Mouse (Mus musculus): ENCODE data around the gene Olfr691.
"Not testable (repeated sequence)": the region's sequence is repeated elsewhere in the genome, so short reads cannot be mapped to it uniquely, and the experiment has no call there.

Gene Olfr691

GRCm38 (mm10) chr7:105342170-105342569 is at the start of gene Olfr691:
Gene Olfr691, minus strand, starts transcription at chr7:105342270.
- DNase-seq, result no peak

GRCm38 (mm10) chr7:105390236-105390635 is 48.2 kb upstream of the Olfr691 start:
- DNase-seq, result no peak

GRCm38 (mm10) chr7:105387696-105388095 is 45.6 kb upstream of the Olfr691 start:
- no peak for DNase-seq

- no peak for DNase-seq
Measured at GRCm38 (mm10) chr7:105380329-105380728, 38.3 kb upstream of the Olfr691 start.

GRCm38 (mm10) chr7:105374866-105375265 is 32.8 kb upstream of the Olfr691 start, which contains the start of gene Gm5901:
Gene Gm5901, plus strand, starts transcription at chr7:105375038.
- DNase-seq, result no peak

GRCm38 (mm10) chr7:105373976-105374375 is 31.9 kb upstream of the Olfr691 start:
- DNase-seq, result no peak

GRCm38 (mm10) chr7:105373509-105373908 is 31.4 kb upstream of the Olfr691 start:
- DNase-seq, result no peak

- DNase-seq, result no peak
Measured at GRCm38 (mm10) chr7:105372912-105373311, 30.8 kb upstream of the Olfr691 start.

GRCm38 (mm10) chr7:105368521-105368920 is 26.5 kb upstream of the Olfr691 start:
- DNase-seq, result no peak

- no peak for DNase-seq
Measured at GRCm38 (mm10) chr7:105367930-105368329, 25.9 kb upstream of the Olfr691 start, which contains the start of gene Olfr692. Gene Olfr692, plus strand, starts transcription at chr7:105368230.

- DNase-seq, result no peak
Measured at GRCm38 (mm10) chr7:105367268-105367667, 25.2 kb upstream of the Olfr691 start.

- DNase-seq, result no peak
Measured at GRCm38 (mm10) chr7:105361713-105362112, 19.6 kb upstream of the Olfr691 start.

- DNase-seq, result not testable (repeated sequence)
Measured at GRCm38 (mm10) chr7:105356487-105356886, 14.4 kb upstream of the Olfr691 start.

GRCm38 (mm10) chr7:105356064-105356463 is 14.0 kb upstream of the Olfr691 start:
- not testable (repeated sequence) for DNase-seq

GRCm38 (mm10) chr7:105342752-105343151 is 682 bp upstream of the Olfr691 start:
- DNase-seq, result no peak

- DNase-seq, result no peak
Measured at GRCm38 (mm10) chr7:105334004-105334403, 8.1 kb downstream of the Olfr691 start, which contains the start of gene Olfr690. Gene Olfr690, minus strand, starts transcription at chr7:105334104.

- no peak for DNase-seq
Measured at GRCm38 (mm10) chr7:105325302-105325701, 16.8 kb downstream of the Olfr691 start.

- no peak for DNase-seq
Measured at GRCm38 (mm10) chr7:105310865-105311264, 31.2 kb downstream of the Olfr691 start, which contains the start of gene Olfr689. Gene Olfr689, plus strand, starts transcription at chr7:105311165.

- no peak for DNase-seq
Measured at GRCm38 (mm10) chr7:105290051-105290450, 52.0 kb downstream of the Olfr691 start.

GRCm38 (mm10) chr7:105287795-105288194 is 54.3 kb downstream of the Olfr691 start, which contains the start of gene Olfr688:
Gene Olfr688, plus strand, starts transcription at chr7:105288095.
- DNase-seq, result no peak

Data from right cerebral cortex, postnatal 14 days (tissue).